Mouse (Mus musculus): ENCODE data around the gene Slc26a9. TPM values are rescaled to one million over a fixed set of nuclear protein-coding genes. Genes with fewer than 3 reads are reported as not detected.

Slc26a9 gene
- 0.04 TPM in 2 replicates for polyA plus RNA-seq (2015; fragmentation: Nextera tagmentation; extraction: Ambion mirVana)

GRCm38 (mm10) chr1:131743868-131744464, at the start of gene Slc26a9:
Slc26a9 (plus strand) TSS chr1:131744022.
- H3K36me3 ChIP-seq (ENCODE audit: control insufficient read depth, insufficient read depth, low read length): no peaks in the 10 kb centered on the region
- no peak within 1 kb of the TSS for H3K4me3 ChIP-seq (ENCODE audit: low read depth, low read length)
- no peaks in the 10 kb centered on the region for H3K27me3 ChIP-seq (ENCODE audit: control insufficient read depth, insufficient read depth, low read depth, low read length)
- ATAC-seq: no peak
- no peaks in the 10 kb centered on the region for H3K9me3 ChIP-seq (replicated peaks; ENCODE audit: control insufficient read depth, low read length, poor library complexity, severe bottlenecking)
- no peak within 1 kb of the TSS for H3K27ac ChIP-seq (ENCODE audit: low read length)
- H3K4me2 ChIP-seq (ENCODE audit: low read length): no peak within 1 kb of the TSS
- no peaks in the 10 kb centered on the region for H3K4me1 ChIP-seq (ENCODE audit: control insufficient read depth, insufficient read depth, low read length)
- 76% methylated on average over 10 of the region's 10 CpGs for WGBS
- H3K9ac ChIP-seq (ENCODE audit: low read depth, low read length): no peak within 1 kb of the TSS

GRCm38 (mm10) chr1:131695308-131695707, 48.5 kb upstream of the Slc26a9 start:
- no peak for ATAC-seq
- Histone ChIP-seq H3K4me3 (ENCODE audit: low read depth, low read length) (no peak overlapping the region), H3K27me3 (ENCODE audit: control insufficient read depth, insufficient read depth, low read depth, low read length) (no peaks in the 10 kb centered on the region), H3K4me1 (ENCODE audit: control insufficient read depth, insufficient read depth, low read length) (no peaks in the 10 kb centered on the region), H3K9me3 (replicated peaks; ENCODE audit: control insufficient read depth, low read length, poor library complexity, severe bottlenecking) (no peaks in the 10 kb centered on the region), H3K9ac (ENCODE audit: low read depth, low read length) (no peak overlapping the region), H3K4me2 (ENCODE audit: low read length) (no peak overlapping the region), H3K27ac (ENCODE audit: low read length) (no peak overlapping the region), H3K36me3 (ENCODE audit: control insufficient read depth, insufficient read depth, low read length) (no peaks in the 10 kb centered on the region)
- 78% methylated on average over 2 of the region's 2 CpGs for WGBS

GRCm38 (mm10) chr1:131696325-131696724, 47.5 kb upstream of the Slc26a9 start:
- no peak overlapping the region for H3K4me2 ChIP-seq (ENCODE audit: low read length)
- H3K27me3 ChIP-seq (ENCODE audit: control insufficient read depth, insufficient read depth, low read depth, low read length): no peaks in the 10 kb centered on the region
- no peak overlapping the region for H3K9ac ChIP-seq (ENCODE audit: low read depth, low read length)
- H3K4me1 ChIP-seq (ENCODE audit: control insufficient read depth, insufficient read depth, low read length): no peaks in the 10 kb centered on the region
- no peaks in the 10 kb centered on the region for H3K36me3 ChIP-seq (ENCODE audit: control insufficient read depth, insufficient read depth, low read length)
- no peaks in the 10 kb centered on the region for H3K9me3 ChIP-seq (replicated peaks; ENCODE audit: control insufficient read depth, low read length, poor library complexity, severe bottlenecking)
- WGBS: 52% methylated on average over 4 of the region's 4 CpGs
- no peak overlapping the region for H3K4me3 ChIP-seq (ENCODE audit: low read depth, low read length)
- ATAC-seq: no peak
- no peak overlapping the region for H3K27ac ChIP-seq (ENCODE audit: low read length)

GRCm38 (mm10) chr1:131698770-131699169, 45.1 kb upstream of the Slc26a9 start:
- WGBS: 93% methylated on average over 3 of the region's 3 CpGs
- H3K27me3 ChIP-seq (ENCODE audit: control insufficient read depth, insufficient read depth, low read depth, low read length): no peaks in the 10 kb centered on the region
- no peaks in the 10 kb centered on the region for H3K36me3 ChIP-seq (ENCODE audit: control insufficient read depth, insufficient read depth, low read length)
- H3K9me3 ChIP-seq (replicated peaks; ENCODE audit: control insufficient read depth, low read length, poor library complexity, severe bottlenecking): no peaks in the 10 kb centered on the region
- no peak overlapping the region for H3K4me3 ChIP-seq (ENCODE audit: low read depth, low read length)
- H3K27ac ChIP-seq (ENCODE audit: low read length): no peak overlapping the region
- H3K4me2 ChIP-seq (ENCODE audit: low read length): no peak overlapping the region
- no peak for ATAC-seq
- no peaks in the 10 kb centered on the region for H3K4me1 ChIP-seq (ENCODE audit: control insufficient read depth, insufficient read depth, low read length)
- no peak overlapping the region for H3K9ac ChIP-seq (ENCODE audit: low read depth, low read length)

GRCm38 (mm10) chr1:131699642-131700041, 44.2 kb upstream of the Slc26a9 start:
- H3K36me3 ChIP-seq (ENCODE audit: control insufficient read depth, insufficient read depth, low read length): no peaks in the 10 kb centered on the region
- ATAC-seq: no peak
- H3K9me3 ChIP-seq (replicated peaks; ENCODE audit: control insufficient read depth, low read length, poor library complexity, severe bottlenecking): no peaks in the 10 kb centered on the region
- H3K4me1 ChIP-seq (ENCODE audit: control insufficient read depth, insufficient read depth, low read length): no peaks in the 10 kb centered on the region
- H3K4me2 ChIP-seq (ENCODE audit: low read length): no peak overlapping the region
- no peaks in the 10 kb centered on the region for H3K27me3 ChIP-seq (ENCODE audit: control insufficient read depth, insufficient read depth, low read depth, low read length)
- 85% methylated on average over 4 of the region's 4 CpGs for WGBS
- no peak overlapping the region for H3K4me3 ChIP-seq (ENCODE audit: low read depth, low read length)
- no peak overlapping the region for H3K27ac ChIP-seq (ENCODE audit: low read length)
- no peak overlapping the region for H3K9ac ChIP-seq (ENCODE audit: low read depth, low read length)

- 76% methylated on average over 5 of the region's 5 CpGs for WGBS
- Histone ChIP-seq H3K27ac (ENCODE audit: low read length) (no peak overlapping the region), H3K4me2 (ENCODE audit: low read length) (no peak overlapping the region), H3K9me3 (replicated peaks; ENCODE audit: control insufficient read depth, low read length, poor library complexity, severe bottlenecking) (no peaks in the 10 kb centered on the region), H3K27me3 (ENCODE audit: control insufficient read depth, insufficient read depth, low read depth, low read length) (no peaks in the 10 kb centered on the region), H3K36me3 (ENCODE audit: control insufficient read depth, insufficient read depth, low read length) (no peaks in the 10 kb centered on the region), H3K4me3 (ENCODE audit: low read depth, low read length) (no peak overlapping the region), H3K9ac (ENCODE audit: low read depth, low read length) (no peak overlapping the region), H3K4me1 (ENCODE audit: control insufficient read depth, insufficient read depth, low read length) (no peaks in the 10 kb centered on the region)
- no peak for ATAC-seq
These were observed 43.4 kb upstream of the Slc26a9 start for GRCm38 (mm10) chr1:131700447-131700846.

GRCm38 (mm10) chr1:131701391-131701790, 42.4 kb upstream of the Slc26a9 start:
- no peaks in the 10 kb centered on the region for H3K27me3 ChIP-seq (ENCODE audit: control insufficient read depth, insufficient read depth, low read depth, low read length)
- H3K9ac ChIP-seq (ENCODE audit: low read depth, low read length): no peak overlapping the region
- no peaks in the 10 kb centered on the region for H3K4me1 ChIP-seq (ENCODE audit: control insufficient read depth, insufficient read depth, low read length)
- no peaks in the 10 kb centered on the region for H3K9me3 ChIP-seq (replicated peaks; ENCODE audit: control insufficient read depth, low read length, poor library complexity, severe bottlenecking)
- ATAC-seq: no peak
- no peak overlapping the region for H3K27ac ChIP-seq (ENCODE audit: low read length)
- no peak overlapping the region for H3K4me2 ChIP-seq (ENCODE audit: low read length)
- no peaks in the 10 kb centered on the region for H3K36me3 ChIP-seq (ENCODE audit: control insufficient read depth, insufficient read depth, low read length)
- no peak overlapping the region for H3K4me3 ChIP-seq (ENCODE audit: low read depth, low read length)
- 92% methylated on average over 5 of the region's 5 CpGs for WGBS

- ATAC-seq: no peak
- H3K36me3 ChIP-seq (ENCODE audit: control insufficient read depth, insufficient read depth, low read length): no peaks in the 10 kb centered on the region
- H3K9ac ChIP-seq (ENCODE audit: low read depth, low read length): no peak overlapping the region
- H3K4me3 ChIP-seq (ENCODE audit: low read depth, low read length): no peak overlapping the region
- no peaks in the 10 kb centered on the region for H3K9me3 ChIP-seq (replicated peaks; ENCODE audit: control insufficient read depth, low read length, poor library complexity, severe bottlenecking)
- H3K4me2 ChIP-seq (ENCODE audit: low read length): no peak overlapping the region
- no peaks in the 10 kb centered on the region for H3K4me1 ChIP-seq (ENCODE audit: control insufficient read depth, insufficient read depth, low read length)
- 82% methylated on average over 8 of the region's 8 CpGs for WGBS
- no peaks in the 10 kb centered on the region for H3K27me3 ChIP-seq (ENCODE audit: control insufficient read depth, insufficient read depth, low read depth, low read length)
- no peak overlapping the region for H3K27ac ChIP-seq (ENCODE audit: low read length)
These were observed 41.6 kb upstream of the Slc26a9 start for GRCm38 (mm10) chr1:131702094-131702766.

GRCm38 (mm10) chr1:131703482-131703881, 40.3 kb upstream of the Slc26a9 start:
- 97% methylated on average over 2 of the region's 2 CpGs for WGBS
- ATAC-seq: no peak

More at GRCm38 (mm10) chr1:131703482-131703881, 40.3 kb upstream of the Slc26a9 start:
- Histone ChIP-seq H3K4me1 (ENCODE audit: control insufficient read depth, insufficient read depth, low read length) (no peaks in the 10 kb centered on the region), H3K4me2 (ENCODE audit: low read length) (no peak overlapping the region), H3K36me3 (ENCODE audit: control insufficient read depth, insufficient read depth, low read length) (no peaks in the 10 kb centered on the region), H3K27me3 (ENCODE audit: control insufficient read depth, insufficient read depth, low read depth, low read length) (no peaks in the 10 kb centered on the region), H3K9ac (ENCODE audit: low read depth, low read length) (no peak overlapping the region), H3K27ac (ENCODE audit: low read length) (no peak overlapping the region), H3K4me3 (ENCODE audit: low read depth, low read length) (no peak overlapping the region), H3K9me3 (replicated peaks; ENCODE audit: control insufficient read depth, low read length, poor library complexity, severe bottlenecking) (no peaks in the 10 kb centered on the region)

All from midbrain, embryonic 16.5 days (tissue).